Mouse (Mus musculus) ovary, postnatal 14 days (tissue): Measurements from ENCODE around the gene Clpsl2.
A peak's percentile ranks its signal among the peaks of the same experiment; 100 is the strongest.
"Not testable (repeated sequence)": the region's sequence is repeated elsewhere in the genome, so short reads cannot be mapped to it uniquely, and the experiment has no call there.

Source experiments
- DNase-seq: peaks from one replicate; pipeline ENCODE4 v3.0.0; 2022; ENCODE audit warnings: low spot score

Gene Clpsl2

DNA sequence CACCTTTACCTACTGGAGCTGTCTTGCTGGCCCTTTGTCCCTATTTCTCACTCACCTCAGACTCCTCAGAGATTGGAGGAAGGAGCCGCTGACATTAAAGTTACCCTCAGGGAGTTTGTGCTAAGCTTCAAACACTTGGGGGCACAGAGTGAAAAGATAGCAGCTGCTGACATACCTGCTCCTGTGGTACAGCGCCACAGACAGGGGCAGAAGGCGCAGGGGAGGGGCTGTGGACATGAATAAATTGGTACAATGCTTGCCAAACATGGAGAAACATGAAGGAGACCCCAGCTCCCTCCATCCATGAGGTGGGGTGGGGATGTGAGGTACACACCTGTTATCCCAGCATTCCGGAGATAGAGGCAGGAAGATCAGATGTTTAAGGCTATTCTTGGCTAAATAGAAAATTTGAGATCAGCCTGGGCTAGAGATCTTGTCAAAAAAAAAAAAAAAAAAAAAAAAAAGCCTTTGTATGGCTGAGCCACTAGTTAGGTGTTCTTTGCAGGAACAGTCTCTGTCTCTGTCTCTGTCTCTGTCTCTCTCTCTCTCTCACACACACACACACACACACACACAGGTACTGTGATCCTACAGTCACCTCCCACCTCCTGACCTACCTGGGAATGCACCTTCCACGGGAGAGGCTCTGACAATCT lies 28.0 kb upstream of the Clpsl2 start:
- DNase-seq = no peak

DNA sequence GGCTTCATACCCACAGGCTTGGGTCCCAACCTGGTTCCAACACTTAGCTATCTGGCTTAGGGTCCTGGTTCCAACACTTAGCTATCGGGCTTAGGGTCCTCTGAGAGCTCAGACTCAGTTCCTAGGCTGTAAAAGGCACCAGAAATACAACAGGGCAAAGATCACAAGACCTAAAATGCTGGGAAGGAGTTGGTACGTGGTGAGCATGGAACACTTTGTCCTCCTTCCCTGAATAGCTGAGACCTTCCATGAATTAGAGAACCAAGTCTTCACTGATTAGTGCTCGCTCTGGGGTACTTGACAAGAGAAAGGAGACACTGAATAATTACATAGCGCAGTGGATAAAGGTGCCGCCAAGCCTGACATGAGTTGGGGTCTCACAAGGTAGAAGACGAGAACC lies 27.3 kb upstream of the Clpsl2 start:
- DNase-seq = no peak

DNA sequence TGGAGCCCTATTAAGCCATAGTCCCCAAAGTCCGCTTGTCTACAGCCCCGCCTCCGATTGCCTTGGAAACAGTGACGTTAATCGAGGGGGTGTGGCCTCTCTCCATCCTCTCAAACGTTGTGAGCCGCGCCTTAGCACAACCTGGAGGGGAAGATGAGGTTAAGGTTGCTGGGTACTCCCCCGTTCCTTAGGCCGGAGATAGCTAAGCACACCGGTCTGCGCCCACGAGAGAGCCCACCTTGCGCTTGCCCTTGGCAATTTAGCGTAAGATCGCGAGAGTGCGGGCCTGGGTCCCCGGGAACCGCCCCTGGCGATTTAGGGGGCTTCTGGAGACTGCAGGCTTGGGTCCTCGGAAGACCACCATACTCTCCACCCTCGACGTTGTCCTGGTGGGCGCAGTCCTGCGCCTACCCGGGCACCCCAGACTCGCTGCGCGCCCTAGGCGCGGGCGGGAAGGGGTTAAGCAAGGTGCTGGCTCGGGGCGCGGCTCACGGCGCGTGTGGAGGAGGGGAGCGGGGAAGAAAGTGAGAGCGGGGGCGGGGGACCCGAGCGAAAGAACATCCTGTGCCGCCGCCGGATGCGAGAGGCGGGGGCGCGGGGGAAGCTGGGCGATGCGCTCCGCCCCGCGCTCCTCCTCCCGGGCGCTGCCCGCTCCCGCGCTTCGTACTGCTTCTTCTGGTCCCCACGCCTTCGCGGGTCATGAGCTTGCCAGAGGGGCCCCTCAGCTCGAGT lies 26.4 kb upstream of the Clpsl2 start:
- peak; percentile 71 for DNase-seq

DNA sequence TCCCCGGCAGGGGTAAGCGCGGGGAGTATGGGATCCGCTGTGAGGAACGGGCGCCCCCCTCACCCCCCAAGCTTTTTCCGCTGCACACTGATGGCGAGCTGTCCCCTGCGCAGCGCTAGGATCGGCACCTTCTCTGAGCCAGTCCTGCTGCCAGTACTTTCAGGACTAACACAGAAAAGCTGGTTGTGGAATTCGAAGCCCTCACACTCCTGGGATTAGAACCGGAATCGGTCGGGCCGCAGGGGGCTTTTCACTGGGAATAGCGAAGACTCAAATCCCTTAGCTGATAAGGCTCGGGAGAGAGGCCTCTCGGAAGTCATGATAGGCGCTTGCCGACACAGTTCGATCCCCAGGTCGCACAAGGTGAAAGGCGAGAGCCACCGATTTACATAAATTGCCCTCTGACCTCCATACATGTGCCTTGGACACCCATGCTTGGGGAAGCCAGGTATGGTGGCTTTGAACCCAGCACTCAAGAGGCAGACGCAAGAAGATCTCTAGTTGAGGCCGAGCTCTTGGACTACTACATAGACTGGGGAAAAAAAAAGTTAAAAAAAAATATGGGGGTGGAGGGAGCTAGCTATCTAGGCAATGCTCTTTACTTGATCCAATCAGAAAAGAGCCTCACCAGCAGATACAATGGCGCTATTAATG lies 25.7 kb upstream of the Clpsl2 start:
- DNase-seq = no peak

DNA sequence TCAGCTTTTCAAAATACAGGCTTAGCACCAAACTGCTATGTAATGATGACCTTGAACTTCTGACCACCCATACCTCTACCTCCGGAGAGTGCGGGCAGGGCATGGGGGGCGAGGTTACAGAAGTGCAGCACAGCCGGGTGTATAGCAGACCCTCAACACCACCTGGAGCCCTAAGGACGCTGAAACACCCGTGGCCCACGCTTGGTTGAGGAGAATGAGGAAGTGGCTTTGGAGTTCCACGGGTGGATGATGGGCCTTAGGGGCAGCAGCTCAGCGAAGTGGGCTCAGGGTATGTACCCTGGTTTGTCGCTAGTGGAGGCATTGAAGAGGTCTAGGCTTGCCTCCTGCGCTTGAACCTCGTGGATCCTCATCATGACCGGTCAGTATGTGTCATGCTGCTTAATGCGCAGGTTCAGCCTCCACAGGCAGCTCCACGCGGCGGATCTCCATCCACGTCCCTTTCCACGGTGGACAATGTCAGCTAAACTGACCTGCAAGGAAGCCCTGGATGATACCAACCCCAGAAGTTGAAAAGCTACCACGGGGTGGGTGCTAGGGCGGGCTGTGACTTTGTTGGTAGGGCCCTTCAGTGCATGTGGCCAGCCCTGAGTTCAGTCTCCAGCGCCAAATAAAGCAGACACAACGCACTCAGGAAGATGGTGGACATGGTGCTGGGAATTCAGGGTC lies 25.1 kb upstream of the Clpsl2 start:
- DNase-seq = no peak

DNA sequence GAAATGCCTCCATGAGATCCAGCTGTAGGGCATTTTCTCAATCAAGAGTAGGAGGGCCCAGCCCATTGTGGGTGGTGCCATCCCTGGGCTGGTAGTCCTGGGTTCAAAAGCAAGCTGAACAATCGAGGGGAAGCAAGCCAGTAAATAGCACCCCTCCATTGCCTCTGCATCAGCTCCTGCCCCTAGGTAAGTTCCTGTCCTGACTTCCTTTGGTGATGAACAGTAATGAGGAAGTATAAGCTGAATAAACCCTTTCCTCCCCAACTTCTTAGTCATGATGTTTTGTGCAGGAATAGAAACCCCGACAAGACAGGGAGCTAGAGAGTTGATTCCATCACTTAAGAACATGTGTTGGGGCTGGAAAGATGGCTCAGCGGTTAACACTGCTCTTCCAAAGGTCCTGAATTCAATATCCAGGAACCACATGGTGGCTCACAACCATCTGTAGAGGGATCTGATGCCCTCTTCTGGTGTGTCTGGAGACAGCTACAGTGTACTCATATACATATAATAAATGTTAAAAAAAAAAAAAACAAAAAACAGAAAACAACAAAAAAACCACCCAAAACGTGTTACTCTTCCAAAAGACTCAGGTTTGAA lies 24.3 kb upstream of the Clpsl2 start:
- DNase-seq = no peak

DNA sequence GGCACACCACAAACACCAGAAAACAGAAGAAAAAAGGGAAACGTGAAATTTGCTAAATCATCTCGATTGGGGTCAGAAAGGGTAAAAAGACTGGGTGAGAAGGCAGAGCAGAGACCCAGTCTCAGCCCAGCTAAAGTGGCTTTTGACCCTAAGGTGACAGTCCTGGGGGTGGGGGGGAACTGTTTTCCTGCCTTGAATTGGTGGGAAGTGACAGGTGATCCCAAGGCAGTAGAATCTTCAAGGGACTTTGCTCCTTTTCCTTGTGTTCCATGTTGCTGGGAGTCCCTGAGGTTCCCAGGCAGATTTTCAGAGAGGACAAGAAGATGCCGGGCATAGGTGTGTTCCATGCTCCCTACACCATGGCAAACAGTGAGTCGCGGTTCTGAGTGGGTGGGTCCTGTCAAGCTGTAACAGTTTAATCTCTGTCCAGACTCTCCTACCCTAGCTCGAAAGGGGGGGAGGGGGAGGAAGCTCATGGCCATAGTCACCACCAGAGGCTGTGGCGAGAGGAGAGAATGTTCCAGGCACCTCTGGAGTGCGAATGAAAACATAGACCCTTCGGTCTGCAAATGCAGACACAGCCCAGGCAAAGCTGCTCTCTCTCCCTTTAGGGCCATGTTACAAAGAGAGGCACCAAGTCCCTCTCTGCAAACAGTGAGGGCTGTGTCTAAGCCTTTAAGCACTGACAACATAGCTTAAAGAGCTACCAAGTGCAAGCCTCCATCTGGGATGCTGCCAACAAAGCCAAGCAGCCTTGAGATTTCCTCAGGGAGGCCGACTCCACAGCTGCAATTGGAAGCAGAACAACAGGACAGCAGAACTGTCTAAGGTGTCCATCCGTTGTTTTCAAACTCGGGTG lies 21.8 kb upstream of the Clpsl2 start:
- no peak for DNase-seq

DNA sequence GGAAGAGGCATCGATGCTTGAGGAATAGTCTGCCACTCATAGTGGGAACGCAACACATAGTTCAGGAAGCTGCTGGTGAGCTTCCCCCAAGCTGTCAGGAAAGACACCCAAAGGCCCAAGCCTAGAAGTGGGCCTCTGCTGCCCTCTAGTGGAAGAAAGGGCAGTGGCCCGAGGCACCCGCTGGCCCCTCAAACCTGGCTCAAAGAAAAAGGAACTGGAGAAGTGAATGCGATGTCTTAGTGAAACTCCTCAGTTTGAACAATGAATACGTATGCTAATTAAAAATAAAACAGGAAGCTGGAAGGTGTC lies 21.2 kb upstream of the Clpsl2 start:
- peak; percentile 87 for DNase-seq

DNA sequence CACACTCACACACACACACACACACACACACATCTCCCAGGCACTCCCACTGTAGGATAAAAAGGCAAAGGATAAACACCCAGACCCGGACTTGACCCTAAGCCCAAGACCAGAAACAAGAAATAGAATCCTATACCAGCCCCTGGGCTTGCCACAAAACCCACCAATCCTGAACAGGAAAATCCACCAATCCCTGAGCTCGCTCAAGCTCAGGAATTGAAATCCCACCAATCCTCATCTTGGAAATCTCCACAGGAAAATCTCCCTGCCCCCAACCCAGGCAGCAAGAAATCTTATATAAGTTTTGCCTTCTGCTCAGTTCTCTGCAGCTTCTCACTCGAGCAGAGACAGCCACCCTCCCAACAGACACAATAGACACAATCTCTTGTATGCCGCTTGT lies 20.1 kb upstream of the Clpsl2 start:
- DNase-seq = no peak

DNA sequence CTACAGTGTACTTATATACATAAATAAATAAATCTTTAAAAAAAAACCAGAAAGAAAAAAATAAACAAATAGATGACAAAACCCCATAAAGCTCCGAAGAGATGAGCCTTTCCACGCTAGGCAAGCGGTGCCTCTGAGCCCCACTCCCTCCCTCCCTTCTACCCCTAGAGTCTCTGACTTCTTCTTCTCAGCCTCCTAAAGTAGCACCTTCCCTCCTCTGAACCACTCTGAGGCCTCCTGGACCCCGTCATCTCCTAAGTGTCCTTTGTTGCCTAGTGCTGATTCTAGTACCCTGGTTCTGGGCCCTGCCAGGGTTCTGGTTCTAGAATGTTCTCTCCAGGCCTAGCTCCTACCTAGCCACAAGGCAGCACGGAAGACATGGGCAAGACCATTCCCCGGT lies 18.7 kb upstream of the Clpsl2 start, which contains the start of gene Armc12:
Armc12 (plus strand) TSS at position 301 of the 400 bp plus-strand sequence.
- no peak for DNase-seq

DNA sequence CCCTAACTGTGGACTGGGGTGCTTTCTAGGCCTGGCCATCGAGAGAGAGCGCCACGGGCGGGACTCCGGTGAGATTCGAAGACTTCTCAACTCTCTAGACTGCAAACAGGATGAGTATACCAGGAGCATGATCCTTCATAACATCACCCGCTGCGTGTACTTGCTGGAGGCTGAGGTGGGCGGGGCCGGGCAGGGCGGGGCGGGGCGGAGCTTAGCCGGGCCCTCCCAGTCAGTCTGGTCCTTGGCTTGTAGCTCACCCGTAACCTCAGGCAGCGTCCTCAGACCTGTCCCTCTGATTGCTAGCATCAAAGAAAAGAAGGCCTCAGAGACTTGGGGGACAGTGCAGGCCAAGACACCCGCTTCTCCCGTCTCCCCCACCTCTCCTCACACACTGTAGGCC lies 17.3 kb upstream of the Clpsl2 start:
- no peak for DNase-seq

DNA sequence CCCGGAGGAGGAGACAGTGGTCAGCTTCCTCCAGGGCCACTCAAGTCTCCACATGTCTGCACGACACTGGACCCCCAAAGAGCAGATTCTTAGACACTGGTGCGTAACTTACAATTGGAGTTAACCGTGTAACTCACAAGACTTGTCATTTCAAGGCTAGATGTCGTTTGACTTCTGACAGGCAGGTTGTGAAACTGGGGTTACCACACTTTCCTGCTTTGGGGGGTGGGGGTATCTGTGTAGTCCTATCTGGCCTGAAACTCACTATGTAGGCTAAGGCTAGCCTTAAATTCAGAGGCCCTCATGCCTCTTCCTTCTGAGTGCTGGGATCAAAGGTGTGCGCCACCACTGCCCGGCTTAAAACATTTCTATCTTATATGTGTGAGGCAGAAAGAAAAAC lies 16.7 kb upstream of the Clpsl2 start:
- DNase-seq = no peak

DNA sequence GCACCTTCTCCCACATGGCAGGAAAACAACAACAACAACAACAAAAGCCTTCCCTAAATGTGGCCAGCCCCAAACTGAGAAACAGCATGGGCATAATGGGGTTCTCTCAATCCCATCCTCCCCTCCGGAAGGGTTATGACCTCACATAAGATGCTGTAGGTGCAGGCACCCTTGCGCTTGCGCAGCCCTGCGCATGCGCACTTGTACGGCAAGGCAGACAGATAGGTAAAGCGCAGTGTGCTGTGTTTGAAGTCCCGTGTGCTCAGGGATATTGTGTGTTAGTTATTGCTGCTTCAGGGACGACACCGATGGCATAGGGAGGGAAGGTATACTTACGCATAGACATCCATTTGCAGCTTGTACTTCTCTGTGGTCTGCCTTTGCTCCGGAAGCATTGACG lies 15.9 kb upstream of the Clpsl2 start:
- no peak for DNase-seq

DNA sequence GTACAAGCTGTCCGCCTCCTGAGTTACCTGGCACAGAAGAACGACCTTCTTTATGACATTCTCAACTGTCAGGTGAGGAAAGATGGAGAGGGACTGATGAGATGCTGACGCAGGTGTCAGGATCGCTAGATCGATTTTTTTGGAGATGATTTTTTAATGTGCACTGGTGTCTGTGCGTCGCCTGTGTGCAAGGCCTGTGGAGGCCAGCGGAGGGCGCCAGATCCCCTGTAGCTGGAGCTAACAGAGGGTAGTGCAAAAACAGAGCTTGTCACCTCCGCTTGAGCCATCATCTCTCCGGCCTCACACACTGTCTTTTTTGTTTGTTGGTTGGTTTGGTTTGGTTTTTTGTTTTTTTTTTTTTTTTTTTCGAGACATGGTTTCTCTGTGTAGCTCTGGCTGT lies 11.3 kb upstream of the Clpsl2 start:
- no peak for DNase-seq

DNA sequence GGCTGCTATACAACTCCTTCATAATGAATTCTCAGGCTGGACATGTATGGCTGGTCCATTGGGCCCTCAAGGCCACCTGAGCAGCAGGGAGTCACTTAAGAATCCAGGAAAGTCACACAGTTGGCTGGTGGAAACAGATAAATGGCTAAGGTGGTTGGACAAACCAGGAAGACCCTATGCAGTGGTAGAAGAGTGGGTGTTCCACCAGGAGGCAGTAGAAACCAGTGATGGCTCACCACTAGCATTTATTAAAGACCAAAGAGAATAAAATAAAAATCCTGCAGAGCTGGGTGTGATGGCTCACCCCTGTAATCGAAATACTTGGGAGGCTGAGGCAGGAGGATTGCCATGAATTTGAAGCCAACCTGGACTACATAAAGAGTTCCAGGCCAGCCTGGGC lies 2.3 kb upstream of the Clpsl2 start:
- DNase-seq = no peak

DNA sequence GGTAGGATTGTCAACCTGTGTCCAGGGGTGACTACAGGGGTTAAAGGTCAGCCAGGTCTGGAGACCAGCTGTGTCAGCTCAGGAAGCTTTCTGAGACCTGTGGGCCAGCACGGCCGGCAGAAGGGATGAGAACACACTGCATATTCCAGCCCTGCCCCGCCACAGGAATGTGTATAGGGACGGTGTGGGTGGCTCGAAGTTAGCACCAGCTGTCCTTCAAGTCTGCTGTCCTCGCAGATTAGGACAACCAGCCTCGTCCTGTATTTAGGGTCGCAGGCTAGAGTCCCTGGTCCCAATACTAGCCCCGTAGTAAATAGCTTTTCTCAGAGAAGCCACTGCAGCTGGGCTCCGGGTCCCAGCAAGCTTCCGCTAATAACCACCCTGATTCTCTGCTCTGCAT lies 661 bp upstream of the Clpsl2 start:
- no peak for DNase-seq

DNA sequence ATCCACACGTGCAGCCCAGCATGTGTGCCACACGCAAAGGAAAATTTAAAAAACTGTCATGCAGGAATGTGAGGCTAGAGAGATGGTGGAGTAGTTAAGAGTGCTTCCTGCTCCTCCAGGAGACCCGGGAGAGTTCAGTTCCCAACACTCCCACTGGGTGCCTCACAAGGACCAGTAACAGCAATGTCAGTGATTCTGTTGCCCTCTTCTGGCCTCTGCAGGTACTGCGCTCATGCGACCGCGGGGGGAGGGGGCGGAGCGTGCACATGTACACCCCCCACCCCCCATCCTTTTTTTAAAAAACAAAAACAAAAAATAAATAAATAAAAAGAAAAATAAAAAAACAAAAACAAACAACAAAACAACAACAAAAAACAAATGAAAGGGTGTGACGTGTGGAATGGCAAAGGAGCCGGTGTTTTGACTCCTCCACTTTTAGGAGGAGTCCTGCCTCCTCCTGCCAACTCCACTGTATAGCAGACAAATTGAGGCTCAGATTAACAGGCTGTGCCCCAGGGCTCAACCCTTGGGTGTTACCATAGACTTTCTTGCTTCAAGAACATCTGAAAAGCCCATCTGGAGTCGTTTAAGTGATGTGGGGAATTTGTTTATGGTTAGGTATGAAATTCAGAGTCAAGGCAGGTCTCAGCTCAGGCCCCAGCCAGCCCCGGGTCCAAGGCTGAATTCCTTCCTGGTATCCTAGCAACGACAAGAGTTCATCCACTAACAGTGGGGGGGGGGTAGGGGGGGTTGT lies 4.0 kb downstream of the Clpsl2 start:
- peak; percentile 73 for DNase-seq

DNA sequence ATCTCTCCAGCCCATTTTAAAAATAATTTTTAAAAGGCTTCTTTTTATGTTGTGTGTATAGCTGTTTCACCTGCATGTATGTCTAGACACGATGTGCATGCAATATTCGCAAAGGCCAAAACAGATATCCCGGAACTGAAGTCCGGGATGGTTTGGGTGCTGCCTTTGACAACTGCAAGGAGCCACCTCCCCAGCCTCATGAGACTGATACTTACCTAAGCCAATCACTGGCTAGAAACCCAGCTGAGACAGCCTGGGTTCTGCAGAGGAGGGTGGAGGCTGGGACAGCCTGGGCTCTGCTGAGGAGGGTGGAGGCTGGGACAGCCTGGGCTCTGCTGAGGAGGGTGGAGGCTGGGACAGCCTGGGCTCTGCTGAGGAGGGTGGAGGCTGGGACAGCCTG lies 4.8 kb downstream of the Clpsl2 start:
- DNase-seq = not testable (repeated sequence)

DNA sequence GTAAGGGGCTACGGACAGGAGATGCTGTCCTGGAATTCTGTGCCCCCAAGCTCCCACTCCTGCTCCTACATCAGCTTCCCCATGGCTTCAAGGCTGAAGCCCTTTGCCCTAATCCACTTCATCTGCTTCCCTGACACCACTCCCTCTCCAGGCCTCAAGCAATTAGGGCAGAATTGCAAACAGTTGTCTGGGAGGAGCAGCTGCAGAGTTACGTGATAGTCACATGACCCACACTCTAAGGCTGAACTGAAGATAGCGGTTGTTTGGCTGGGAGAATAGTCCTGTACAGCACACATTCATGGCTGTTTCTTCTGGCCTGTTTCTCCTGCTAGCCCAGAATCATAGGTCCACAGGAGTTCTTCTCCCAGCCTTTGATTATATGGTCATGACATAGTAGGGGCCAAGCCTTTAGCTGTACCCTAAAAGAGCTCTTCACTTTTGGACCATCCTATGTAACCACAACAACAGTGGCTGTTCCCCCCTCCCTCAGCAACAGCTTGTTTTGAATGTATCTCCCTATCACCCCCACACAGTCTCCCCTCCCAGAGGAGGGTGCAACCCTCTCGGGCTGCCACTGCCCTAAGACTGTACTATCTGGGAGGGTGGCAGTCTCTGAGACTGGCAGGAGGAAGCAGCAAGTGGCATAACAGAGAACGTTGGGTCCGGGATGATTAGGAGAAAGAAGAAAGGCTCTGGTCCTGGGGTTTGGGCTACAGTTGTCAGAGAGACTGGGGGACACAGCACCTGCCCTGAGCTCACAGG lies 7.6 kb downstream of the Clpsl2 start:
- no peak for DNase-seq

DNA sequence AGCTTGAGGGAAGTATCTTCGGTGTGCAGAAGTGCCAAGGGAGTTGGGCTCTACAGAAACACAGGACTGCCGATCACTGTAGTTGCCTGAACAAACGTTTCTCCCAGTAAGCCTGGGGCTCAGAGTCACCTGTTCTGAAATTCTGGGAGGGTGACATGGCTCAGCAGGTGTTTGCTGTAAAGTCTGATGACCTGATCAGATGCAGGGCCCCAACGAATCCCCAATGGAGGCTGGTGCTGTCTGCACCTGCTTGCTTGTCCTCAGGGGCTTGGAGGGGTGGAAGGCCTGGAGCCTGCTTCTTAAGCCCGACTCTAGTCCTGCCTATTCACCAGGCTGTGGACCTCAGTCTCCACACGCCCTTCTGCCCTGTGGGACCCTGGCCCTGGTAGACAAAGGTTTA lies 8.6 kb downstream of the Clpsl2 start:
- DNase-seq = no peak
